Mouse (Mus musculus) Muller cell, postnatal 12 days (primary cell): ENCODE measurements around the gene Atp1a1.

Experiments
- DNase-seq: peaks from one replicate; pipeline ENCODE4 v3.0.0-alpha.2; 2015; ENCODE audit errors: inconsistent ontology term

Atp1a1 gene

GRCm38 (mm10) chr3:101552621-101553620 lies 51.6 kb downstream of the Atp1a1 start:
- DNase-seq = no peak

GRCm38 (mm10) chr3:101551457-101552230 lies 52.8 kb downstream of the Atp1a1 start:
- DNase-seq = peak; percentile 93

- DNase-seq = no peak
Measured at GRCm38 (mm10) chr3:101549749-101550148, 54.7 kb downstream of the Atp1a1 start.

- DNase-seq = peak; percentile 46
Measured at GRCm38 (mm10) chr3:101544116-101544515, 60.4 kb downstream of the Atp1a1 start.

GRCm38 (mm10) chr3:101541571-101541970 lies 62.9 kb downstream of the Atp1a1 start:
- DNase-seq = no peak

GRCm38 (mm10) chr3:101540568-101540967 lies 63.9 kb downstream of the Atp1a1 start:
- DNase-seq = no peak

- DNase-seq = no peak
Measured at GRCm38 (mm10) chr3:101536322-101536721, 68.2 kb downstream of the Atp1a1 start.

- no peak for DNase-seq
Measured at GRCm38 (mm10) chr3:101534311-101534710, 70.2 kb downstream of the Atp1a1 start.

- peak; percentile 48 for DNase-seq
Measured at GRCm38 (mm10) chr3:101533373-101533772, 71.1 kb downstream of the Atp1a1 start.

- DNase-seq = no peak
Measured at GRCm38 (mm10) chr3:101530928-101531327, 73.6 kb downstream of the Atp1a1 start.

GRCm38 (mm10) chr3:101528900-101529594 lies 75.4 kb downstream of the Atp1a1 start:
- no peak for DNase-seq

- no peak for DNase-seq
Measured at GRCm38 (mm10) chr3:101528157-101528899, 76.2 kb downstream of the Atp1a1 start.

GRCm38 (mm10) chr3:101526603-101527002 lies 77.9 kb downstream of the Atp1a1 start:
- no peak for DNase-seq
